Mouse (Mus musculus): Measurements from ENCODE around the gene Psmb8.
A peak's percentile ranks its signal among the peaks of the same experiment; 100 is the strongest.

Gene Psmb8

GRCm38 (mm10) chr17:34192852-34193251 is 4.7 kb upstream of the Psmb8 start:
- DNase-seq (ENCODE audit: low spot score in 2 of 2), result peak in 1 of 2 experiments; percentile 45

GRCm38 (mm10) chr17:34193468-34193867 is 4.1 kb upstream of the Psmb8 start:
- no peak for DNase-seq (ENCODE audit: low spot score in 2 of 2)

- DNase-seq (ENCODE audit: low spot score in 2 of 2), result no peak
Observed at GRCm38 (mm10) chr17:34194723-34195122, 2.8 kb upstream of the Psmb8 start.

- DNase-seq (ENCODE audit: low spot score in 2 of 2), result no peak
Observed at GRCm38 (mm10) chr17:34196491-34196890, 1.0 kb upstream of the Psmb8 start.

GRCm38 (mm10) chr17:34197904-34198520 is 491 bp downstream of the Psmb8 start:
- no peak for DNase-seq (ENCODE audit: low spot score in 2 of 2)

- DNase-seq (ENCODE audit: low spot score in 2 of 2), result no peak
Observed at GRCm38 (mm10) chr17:34198521-34198912, 996 bp downstream of the Psmb8 start.

GRCm38 (mm10) chr17:34199050-34199619 is 1.6 kb downstream of the Psmb8 start:
- DNase-seq (ENCODE audit: low spot score in 2 of 2), result no peak

GRCm38 (mm10) chr17:34200047-34200446 is 2.5 kb downstream of the Psmb8 start:
- no peak for DNase-seq (ENCODE audit: low spot score in 2 of 2)

GRCm38 (mm10) chr17:34200772-34201505 is 3.4 kb downstream of the Psmb8 start:
- DNase-seq (ENCODE audit: low spot score in 2 of 2), result no peak

GRCm38 (mm10) chr17:34201506-34202055 is 4.1 kb downstream of the Psmb8 start:
- no peak for DNase-seq (ENCODE audit: low spot score in 2 of 2)

GRCm38 (mm10) chr17:34202760-34203442 is 5.4 kb downstream of the Psmb8 start:
- DNase-seq (ENCODE audit: low spot score in 2 of 2), result no peak

GRCm38 (mm10) chr17:34203444-34203843 is 5.9 kb downstream of the Psmb8 start, which contains the start of gene Tap2:
Gene Tap2 (plus strand): TSS chr17:34203527.
- DNase-seq (ENCODE audit: low spot score in 2 of 2), result no peak

- DNase-seq (ENCODE audit: low spot score in 2 of 2), result peak; percentile 83 to 91
Observed at GRCm38 (mm10) chr17:34204303-34205010, 6.9 kb downstream of the Psmb8 start.

GRCm38 (mm10) chr17:34205021-34205745 is 7.7 kb downstream of the Psmb8 start:
- DNase-seq (ENCODE audit: low spot score in 2 of 2), result peak in 1 of 2 experiments; percentile 59

- peak in 1 of 2 experiments; percentile 47 for DNase-seq (ENCODE audit: low spot score in 2 of 2)
Observed at GRCm38 (mm10) chr17:34205746-34206176, 8.2 kb downstream of the Psmb8 start.

- peak in 1 of 2 experiments; percentile 32 for DNase-seq (ENCODE audit: low spot score in 2 of 2)
Observed at GRCm38 (mm10) chr17:34206731-34207130, 9.2 kb downstream of the Psmb8 start.

GRCm38 (mm10) chr17:34207456-34207855 is 9.9 kb downstream of the Psmb8 start:
- peak in 1 of 2 experiments; percentile 39 for DNase-seq (ENCODE audit: low spot score in 2 of 2)

- DNase-seq (ENCODE audit: low spot score in 2 of 2), result peak in 1 of 2 experiments; percentile 32
Observed at GRCm38 (mm10) chr17:34207866-34208265, 10.3 kb downstream of the Psmb8 start.

GRCm38 (mm10) chr17:34208421-34208820 is 10.9 kb downstream of the Psmb8 start:
- peak in 1 of 2 experiments; percentile 16 for DNase-seq (ENCODE audit: low spot score in 2 of 2)

GRCm38 (mm10) chr17:34209680-34210079 is 12.2 kb downstream of the Psmb8 start:
- peak in 1 of 2 experiments; percentile 53 for DNase-seq (ENCODE audit: low spot score in 2 of 2)
